Mouse (Mus musculus): ENCODE data around the gene Tmem14c.

- TF ChIP-seq POLR2A (IDR thresholded peaks at IDR 0.05; ENCODE audit: low read depth, low read length) = no peak
- no peak for TF ChIP-seq SIN3A (IDR thresholded peaks at IDR 0.05; ENCODE audit: low read length)
- no peak for TF ChIP-seq CTCF (conservative IDR thresholded peaks at IDR 0.05 in 1 of 2, IDR thresholded peaks at IDR 0.05 in 1 of 2; ENCODE audit: low read depth in 2 of 2, low read length in 2 of 2)
- no peak for TF ChIP-seq TBP (conservative IDR thresholded peaks at IDR 0.05; ENCODE audit: low read depth, low read length)
- no peak for TF ChIP-seq MAX (IDR thresholded peaks at IDR 0.05; ENCODE audit: low read length)
- TF ChIP-seq USF1 (IDR thresholded peaks at IDR 0.05; ENCODE audit: low read depth, low read length) = no peak
- TF ChIP-seq CHD2 (IDR thresholded peaks at IDR 0.05; ENCODE audit: low read length) = no peak
- no peak for TF ChIP-seq EP300 (IDR thresholded peaks at IDR 0.05; ENCODE audit: low read length)
- TF ChIP-seq GABPA (IDR thresholded peaks at IDR 0.05; ENCODE audit: insufficient replicate concordance, low read depth, low read length) = no peak
- no peak for TF ChIP-seq HCFC1 (IDR thresholded peaks at IDR 0.05; ENCODE audit: low read depth, low read length)
- no peak for TF ChIP-seq MXI1 (IDR thresholded peaks at IDR 0.05; ENCODE audit: low read depth, low read length)
- no peak for TF ChIP-seq POLR2AphosphoS2 (IDR thresholded peaks at IDR 0.05; ENCODE audit: low read depth, low read length)
- TF ChIP-seq MEF2A (IDR thresholded peaks at IDR 0.05; ENCODE audit: borderline replicate concordance, low read depth, low read length) = no peak
Measured at GRCm38 (mm10) chr13:40972976-40973375, 43.1 kb upstream of the Tmem14c start.

All from CH12.LX (cell line).